Mouse (Mus musculus): ENCODE measurements around the gene A630001G21Rik. TPM values are rescaled to one million over a fixed set of nuclear protein-coding genes. Genes with fewer than 3 reads are reported as not detected.

The A630001G21Rik gene
- polyA plus RNA-seq, 1 experiment from 2014 or later = 0.90 TPM

DNA sequence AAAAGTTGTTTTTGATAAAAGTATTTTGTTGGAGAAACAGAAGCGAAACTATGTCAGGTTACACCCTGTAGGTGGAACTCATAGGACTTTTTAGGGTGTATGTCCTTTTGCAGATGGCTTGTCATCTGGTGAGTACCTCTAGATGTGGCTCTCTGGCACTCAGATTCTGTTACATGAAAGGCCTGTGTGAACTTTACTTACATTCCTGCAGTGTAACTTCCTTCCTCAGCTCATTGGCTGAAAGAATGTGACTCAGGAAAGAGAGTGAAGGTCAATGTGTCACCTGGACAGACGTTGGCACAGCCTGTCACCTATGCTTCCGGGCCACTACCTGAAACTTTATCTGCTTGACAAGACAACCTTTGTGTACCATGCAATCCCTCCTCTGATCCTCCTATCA, 33.9 kb downstream of the A630001G21Rik start:
- Histone ChIP-seq H3K36me3 (no peaks in the 10 kb centered on the region), H3K9me3 (no peaks in the 10 kb centered on the region), H3K9ac (replicated peaks) (no peak overlapping the region), H3K4me1 (replicated peaks) (peaks cover 15% of the 10 kb centered on the region), H3K4me2 (replicated peaks) (no peak overlapping the region), H3K27me3 (no peaks in the 10 kb centered on the region), H3K27ac (no peak overlapping the region), H3K4me3 (replicated peaks) (no peak overlapping the region)
- ATAC-seq = no peak
- 93% methylated on average over 3 of the region's 3 CpGs for WGBS

DNA sequence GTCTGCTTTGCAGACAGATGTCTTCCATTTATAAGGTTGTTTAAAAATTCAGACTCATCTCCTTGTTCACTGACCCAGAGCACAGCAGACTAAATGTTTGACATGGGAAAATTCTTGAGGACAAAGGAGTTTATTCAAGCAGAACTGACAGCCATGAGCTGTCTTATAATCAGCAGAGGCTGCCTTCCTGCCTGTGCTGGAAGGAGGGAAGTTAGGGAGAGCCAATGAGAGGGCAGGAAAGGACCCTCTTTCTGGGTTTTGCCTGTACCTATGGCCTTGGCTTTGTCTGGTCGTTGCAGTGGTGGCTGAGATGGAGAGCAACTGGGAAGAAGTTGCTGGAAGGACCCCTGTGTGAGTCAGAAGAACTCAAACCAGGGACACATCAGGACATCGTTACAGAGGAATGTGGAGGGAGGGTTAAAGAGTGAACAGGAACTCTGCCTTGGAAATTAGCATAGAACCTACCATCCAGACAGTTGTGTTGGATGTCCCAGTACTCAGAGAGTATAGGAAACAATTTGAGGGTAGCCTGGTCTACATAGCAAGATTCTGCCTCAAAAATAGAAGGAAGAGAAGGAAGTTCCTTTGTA, 35.4 kb downstream of the A630001G21Rik start:
- no peaks in the 10 kb centered on the region for H3K36me3 ChIP-seq
- H3K27me3 ChIP-seq = no peaks in the 10 kb centered on the region
- no peak overlapping the region for H3K9ac ChIP-seq (replicated peaks)
- H3K9me3 ChIP-seq = no peaks in the 10 kb centered on the region
- no peak overlapping the region for H3K4me2 ChIP-seq (replicated peaks)
- peaks cover 15% of the 10 kb centered on the region for H3K4me1 ChIP-seq (replicated peaks)
- ATAC-seq = peak; percentile 86
- 0 out of 2 replicates have a peak overlapping the region, but pooled peaks have one; percentile 30 for H3K27ac ChIP-seq
- WGBS = 8% methylated on average over 2 of the region's 2 CpGs
- H3K4me3 ChIP-seq (replicated peaks) = no peak overlapping the region

DNA sequence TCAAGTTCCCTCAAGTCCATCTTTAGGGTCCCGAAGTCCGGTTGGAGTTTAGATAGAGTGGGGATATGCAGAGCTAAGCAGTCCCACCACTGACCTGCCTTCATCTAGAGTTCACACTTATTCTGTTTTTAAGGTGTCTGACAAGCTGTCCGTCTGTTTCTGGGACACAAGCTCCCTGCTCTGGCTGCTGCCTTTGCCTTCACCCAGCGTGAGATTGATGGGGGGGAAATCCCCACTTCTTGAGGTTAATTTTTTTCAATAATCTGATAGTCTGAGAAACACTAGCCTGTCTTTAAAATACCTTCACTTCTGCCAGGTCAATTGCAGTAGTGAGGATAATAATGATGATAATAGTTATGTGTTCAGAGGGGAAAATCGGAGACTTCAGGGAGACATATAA, 36.1 kb downstream of the A630001G21Rik start:
- Histone ChIP-seq H3K4me1 (replicated peaks) (peaks cover 15% of the 10 kb centered on the region), H3K27me3 (no peaks in the 10 kb centered on the region), H3K9ac (replicated peaks) (no peak overlapping the region), H3K36me3 (no peaks in the 10 kb centered on the region), H3K4me3 (replicated peaks) (no peak overlapping the region), H3K9me3 (no peaks in the 10 kb centered on the region), H3K4me2 (replicated peaks) (no peak overlapping the region), H3K27ac (no peak overlapping the region)
- ATAC-seq = no peak
- WGBS = 42% methylated on average over 5 of the region's 5 CpGs

DNA sequence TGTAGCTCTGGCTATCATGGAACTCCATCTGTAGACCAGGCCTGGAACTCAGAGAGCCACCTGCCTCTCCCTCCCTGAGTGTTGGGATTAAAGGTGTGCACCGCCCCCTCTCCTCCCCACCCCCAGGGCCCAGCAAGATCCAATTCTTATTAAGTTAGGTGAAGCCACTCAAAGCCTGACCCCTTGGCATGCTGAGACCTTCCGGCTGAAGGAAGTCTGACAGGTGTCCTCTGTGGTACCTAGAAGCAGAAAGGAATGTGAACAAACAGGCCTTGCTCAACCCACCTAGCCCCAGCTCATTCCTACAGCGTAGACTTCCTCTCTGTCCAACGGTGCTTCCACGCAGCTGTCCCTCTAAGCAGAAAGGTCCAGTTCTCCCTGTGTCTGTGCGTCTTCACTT, 37.5 kb downstream of the A630001G21Rik start:
- Histone ChIP-seq H3K4me3 (replicated peaks) (no peak overlapping the region), H3K36me3 (no peaks in the 10 kb centered on the region), H3K9me3 (no peaks in the 10 kb centered on the region), H3K27me3 (no peaks in the 10 kb centered on the region), H3K4me2 (replicated peaks) (no peak overlapping the region), H3K4me1 (replicated peaks) (peaks cover 19% of the 10 kb centered on the region), H3K27ac (no peak overlapping the region), H3K9ac (replicated peaks) (no peak overlapping the region)
- WGBS = 82% methylated on average over 6 of the region's 6 CpGs
- ATAC-seq = no peak

DNA sequence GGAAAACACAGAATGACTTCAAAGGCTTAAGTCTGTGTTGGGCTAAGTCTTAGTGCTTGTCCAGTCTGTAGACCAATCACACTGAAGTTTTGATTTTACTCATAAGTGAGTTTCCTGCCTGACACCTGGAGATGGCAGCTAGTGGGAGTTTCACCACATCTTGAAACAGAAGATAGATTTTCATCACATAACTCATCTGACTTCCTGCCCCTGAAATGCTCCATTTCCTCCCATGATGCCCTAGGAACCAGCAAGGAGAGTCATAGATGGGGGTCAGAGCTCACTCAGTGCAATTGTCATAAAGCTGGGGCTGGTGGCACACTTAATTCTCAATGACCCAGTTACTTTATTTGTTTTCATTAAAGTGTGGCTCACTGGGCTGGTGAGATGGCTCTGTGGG, 38.6 kb downstream of the A630001G21Rik start:
- Histone ChIP-seq H3K9me3 (no peaks in the 10 kb centered on the region), H3K4me2 (replicated peaks) (no peak overlapping the region), H3K36me3 (no peaks in the 10 kb centered on the region), H3K27me3 (no peaks in the 10 kb centered on the region), H3K4me3 (replicated peaks) (no peak overlapping the region), H3K9ac (replicated peaks) (no peak overlapping the region), H3K27ac (no peak overlapping the region), H3K4me1 (replicated peaks) (peaks cover 19% of the 10 kb centered on the region)
- no peak for ATAC-seq

DNA sequence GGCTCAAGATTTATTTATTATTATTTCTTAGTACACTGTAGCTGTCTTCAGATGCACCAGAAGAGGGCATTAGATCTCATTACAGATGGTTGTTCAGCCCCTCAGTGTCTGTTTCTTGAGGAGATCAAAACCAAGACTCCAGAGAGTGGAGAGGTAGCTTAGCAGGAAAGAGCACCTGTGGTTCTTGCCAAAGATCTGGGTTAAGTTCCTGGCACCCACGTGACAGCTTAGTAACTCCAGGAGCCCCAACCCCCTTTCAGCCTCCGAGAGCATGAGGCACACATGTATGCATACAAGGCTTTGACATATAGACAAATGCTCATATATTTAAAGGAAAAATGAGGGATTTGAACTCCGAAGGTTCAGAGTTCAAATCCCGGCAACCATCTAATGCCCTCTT, 39.4 kb downstream of the A630001G21Rik start:
- Histone ChIP-seq H3K27me3 (no peaks in the 10 kb centered on the region), H3K36me3 (no peaks in the 10 kb centered on the region), H3K4me1 (replicated peaks) (peaks cover 19% of the 10 kb centered on the region), H3K4me2 (replicated peaks) (no peak overlapping the region), H3K9ac (replicated peaks) (no peak overlapping the region), H3K27ac (no peak overlapping the region), H3K9me3 (no peaks in the 10 kb centered on the region), H3K4me3 (replicated peaks) (no peak overlapping the region)
- WGBS = 97% methylated on average over 4 of the region's 4 CpGs
- ATAC-seq = no peak

DNA sequence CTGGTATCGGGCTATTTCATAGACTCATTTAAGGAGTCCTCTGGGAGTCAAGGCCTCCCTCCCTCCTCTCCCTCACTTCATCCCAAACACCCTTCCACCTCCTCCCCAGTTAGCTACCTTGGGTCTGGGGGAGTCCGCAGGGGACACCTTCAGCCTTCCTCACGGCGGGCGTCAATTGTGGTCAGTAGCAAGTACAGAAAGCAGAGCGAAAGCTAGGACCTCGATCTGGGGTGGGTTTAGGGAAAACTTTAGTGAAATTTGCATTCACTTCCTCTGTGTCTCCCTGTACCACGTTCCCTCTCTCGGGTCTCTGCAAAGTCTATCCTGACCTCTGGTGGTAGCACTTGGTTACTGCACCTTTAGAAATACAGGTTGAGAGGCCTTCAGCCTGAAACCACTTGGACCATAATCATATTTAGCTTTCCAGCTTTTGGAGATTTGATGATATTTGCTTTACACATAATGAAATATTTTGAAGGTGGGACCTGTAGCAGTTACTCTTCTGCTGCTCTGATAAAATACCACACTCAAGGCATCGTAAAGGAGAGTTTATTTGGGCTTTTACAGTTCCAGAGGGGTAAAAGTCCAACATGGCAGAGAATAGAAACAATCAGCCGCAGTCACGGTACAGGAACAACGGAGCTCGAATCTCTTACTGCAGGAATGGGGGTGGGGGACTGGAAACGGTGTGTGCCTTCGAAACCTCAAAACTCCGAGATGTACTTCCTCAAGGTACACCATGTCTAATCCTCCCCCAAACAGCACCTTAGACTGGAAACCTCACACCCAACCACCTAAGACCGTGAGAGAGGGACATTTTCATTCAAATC, 41.9 kb downstream of the A630001G21Rik start:
- peak; percentile 72 for ATAC-seq
- 0 out of 2 replicates have a peak overlapping the region, but pooled peaks have one; percentile 16 for H3K4me3 ChIP-seq (replicated peaks)
- 36% methylated on average over 18 of the region's 18 CpGs for WGBS

DNA sequence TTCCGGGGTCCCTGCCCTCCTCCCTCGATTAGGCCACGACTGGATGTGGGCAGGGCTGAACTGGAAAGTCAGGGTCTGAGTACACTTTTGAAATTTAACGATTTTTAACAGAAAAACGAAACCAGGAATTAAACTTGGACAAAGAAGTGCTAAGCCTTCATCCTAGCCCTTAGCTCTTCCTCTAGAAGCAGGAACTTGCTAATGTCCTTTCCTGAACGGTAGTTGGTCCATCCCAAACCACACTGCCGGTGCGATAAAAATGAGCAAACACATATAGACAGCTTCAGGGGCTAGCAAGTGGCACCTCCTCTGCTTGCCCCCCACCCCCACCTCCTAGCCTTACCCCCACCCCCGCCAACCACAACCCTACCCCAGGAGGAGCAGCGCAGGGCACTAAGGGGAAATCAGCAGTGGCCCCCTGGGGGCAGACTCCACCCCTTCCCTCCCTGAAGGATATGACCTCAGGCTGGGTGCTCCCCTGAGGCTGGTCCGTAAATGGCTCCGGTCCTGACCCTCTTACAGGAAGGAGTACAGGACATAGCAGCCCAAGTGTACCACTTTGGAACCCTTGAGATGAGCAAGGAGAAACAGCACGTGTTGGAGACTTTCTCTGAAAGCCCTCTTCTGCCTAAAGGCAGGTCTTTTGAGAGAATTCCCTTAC, 42.9 kb downstream of the A630001G21Rik start:
- H3K4me1 ChIP-seq (replicated peaks) = 0 out of 2 replicates have a peak, but pooled peaks cover 3% of the 10 kb centered on the region
- no peaks in the 10 kb centered on the region for H3K27me3 ChIP-seq
- H3K9me3 ChIP-seq = no peaks in the 10 kb centered on the region
- no peak overlapping the region for H3K4me3 ChIP-seq (replicated peaks)
- H3K4me2 ChIP-seq (replicated peaks) = peak overlapping the region; percentile 36; the same call in 1 of the 2 replicates
- no peak overlapping the region for H3K27ac ChIP-seq
- no peak overlapping the region for H3K9ac ChIP-seq (replicated peaks)
- WGBS = 77% methylated on average over 13 of the region's 13 CpGs
- peak; percentile 21; the same call in 1 of the 2 replicates for ATAC-seq
- no peaks in the 10 kb centered on the region for H3K36me3 ChIP-seq

More for the DNA sequence above, 41.9 kb downstream of the A630001G21Rik start:
- H3K27me3 ChIP-seq = no peaks in the 10 kb centered on the region
- H3K4me2 ChIP-seq (replicated peaks) = peak overlapping the region; percentile 36
- H3K27ac ChIP-seq = no peak overlapping the region
- no peak overlapping the region; the same call in 1 of the 2 replicates for H3K9ac ChIP-seq (replicated peaks)
- 0 out of 2 replicates have a peak, but pooled peaks cover 3% of the 10 kb centered on the region for H3K4me1 ChIP-seq (replicated peaks)
- no peaks in the 10 kb centered on the region for H3K36me3 ChIP-seq
- H3K9me3 ChIP-seq = no peaks in the 10 kb centered on the region

DNA sequence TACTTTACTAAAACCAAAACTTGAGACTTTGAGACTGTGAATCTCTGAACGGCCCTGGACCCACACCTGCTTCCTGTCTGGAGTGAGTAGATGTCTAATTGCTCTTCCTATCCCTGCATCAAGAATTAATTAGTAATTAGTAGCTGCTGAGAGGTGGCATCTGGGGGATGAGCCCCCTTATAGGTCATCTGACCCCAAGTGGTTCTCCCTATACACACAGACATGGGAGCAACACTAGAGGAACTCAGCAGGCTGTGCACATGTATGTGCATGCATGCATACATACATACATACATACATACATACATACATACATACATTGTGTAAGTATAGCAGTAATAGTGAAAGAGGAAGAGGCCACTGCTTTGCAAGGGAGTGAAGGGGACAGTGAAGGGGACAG, 43.9 kb downstream of the A630001G21Rik start:
- 0 out of 2 replicates have a peak, but pooled peaks cover 3% of the 10 kb centered on the region for H3K4me1 ChIP-seq (replicated peaks)
- H3K27ac ChIP-seq = no peak overlapping the region
- no peak for ATAC-seq
- no peak overlapping the region for H3K4me3 ChIP-seq (replicated peaks)
- WGBS = 100% methylated on average over 1 of the region's 1 CpGs
- no peaks in the 10 kb centered on the region for H3K27me3 ChIP-seq
- H3K4me2 ChIP-seq (replicated peaks) = no peak overlapping the region
- no peak overlapping the region for H3K9ac ChIP-seq (replicated peaks)
- H3K36me3 ChIP-seq = no peaks in the 10 kb centered on the region
- no peaks in the 10 kb centered on the region for H3K9me3 ChIP-seq

DNA sequence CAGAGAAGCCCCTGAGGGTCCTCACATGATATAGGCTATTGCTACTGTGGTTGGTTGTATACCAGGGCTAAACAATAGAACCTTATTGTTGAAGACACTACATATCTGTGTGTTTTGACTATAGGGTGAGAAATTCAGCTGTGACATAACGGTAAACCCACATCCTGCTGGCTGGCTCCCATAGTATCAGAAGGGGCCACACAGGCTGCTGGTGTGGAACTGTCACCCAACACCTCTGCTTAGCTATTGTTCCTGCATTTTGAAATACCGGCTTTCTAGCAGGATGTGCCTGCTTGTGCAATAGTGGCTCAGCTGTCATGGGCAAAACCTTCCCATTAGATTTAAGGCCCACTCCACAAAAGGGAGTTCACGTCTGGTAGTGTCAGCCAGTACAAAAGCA, 45.9 kb downstream of the A630001G21Rik start:
- no peak overlapping the region for H3K27ac ChIP-seq
- no peak for ATAC-seq
- H3K4me1 ChIP-seq (replicated peaks) = 0 out of 2 replicates have a peak, but pooled peaks cover 3% of the 10 kb centered on the region
- WGBS = 86% methylated on average over 3 of the region's 3 CpGs
- no peaks in the 10 kb centered on the region for H3K9me3 ChIP-seq
- no peaks in the 10 kb centered on the region for H3K27me3 ChIP-seq
- H3K9ac ChIP-seq (replicated peaks) = no peak overlapping the region
- no peaks in the 10 kb centered on the region for H3K36me3 ChIP-seq
- no peak overlapping the region for H3K4me2 ChIP-seq (replicated peaks)
- H3K4me3 ChIP-seq (replicated peaks) = no peak overlapping the region

DNA sequence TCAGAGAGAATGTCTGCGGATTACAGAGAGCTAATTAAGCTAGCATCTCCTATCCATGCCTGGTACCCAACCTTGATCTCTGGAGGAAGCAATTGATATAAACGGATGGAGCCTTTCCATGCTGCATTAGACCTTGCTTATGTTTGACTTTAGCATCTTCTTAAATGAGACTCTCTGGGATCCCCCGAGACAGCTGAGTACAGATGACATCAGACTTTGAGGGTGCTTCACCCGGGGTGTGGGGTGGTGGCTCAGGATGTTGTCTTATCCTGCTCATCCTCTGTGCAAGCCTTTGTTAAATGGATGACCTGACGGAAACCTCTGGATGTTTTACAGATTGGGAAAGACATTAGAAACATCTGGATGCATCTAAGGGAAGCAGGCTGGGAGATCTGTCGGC, 48.0 kb downstream of the A630001G21Rik start:
- Histone ChIP-seq H3K27me3 (no peaks in the 10 kb centered on the region), H3K36me3 (no peaks in the 10 kb centered on the region), H3K9ac (replicated peaks) (no peak overlapping the region), H3K27ac (no peak overlapping the region), H3K4me1 (replicated peaks) (no peaks in the 10 kb centered on the region), H3K9me3 (no peaks in the 10 kb centered on the region), H3K4me2 (replicated peaks) (no peak overlapping the region), H3K4me3 (replicated peaks) (no peak overlapping the region)
- ATAC-seq = no peak
- WGBS = 90% methylated on average over 6 of the region's 6 CpGs

Measured in midbrain, embryonic 13.5 days (tissue).